Mouse (Mus musculus): ENCODE results near the gene Dcun1d4.

GRCm38 (mm10) chr5:73442176-73442575, 38.6 kb upstream of the Dcun1d4 start:
- TF ChIP-seq CEBPB (IDR thresholded peaks at IDR 0.05; ENCODE audit: insufficient read depth, poor library complexity, severe bottlenecking) = no peak
- TF ChIP-seq E2F4 (IDR thresholded peaks at IDR 0.05; ENCODE audit: insufficient read depth) = no peak
- TF ChIP-seq POLR2A (IDR thresholded peaks at IDR 0.05; ENCODE audit: insufficient read length, low read depth) = no peak
- no peak for TF ChIP-seq USF1 (IDR thresholded peaks at IDR 0.05; ENCODE audit: low read depth)

Measured in myocyte (in vitro differentiated cells).